Mouse (Mus musculus) cerebellum, postnatal 36 days (tissue): ENCODE measurements around the gene Lrrc56.

Source experiments
- DNase-seq, 2 experiments: peaks; one replicate each; pipeline ENCODE4 v3.0.0; 2021 to 2022; ENCODE audit warnings: mixed read lengths in 2 of 2

Lrrc56 gene

DNA sequence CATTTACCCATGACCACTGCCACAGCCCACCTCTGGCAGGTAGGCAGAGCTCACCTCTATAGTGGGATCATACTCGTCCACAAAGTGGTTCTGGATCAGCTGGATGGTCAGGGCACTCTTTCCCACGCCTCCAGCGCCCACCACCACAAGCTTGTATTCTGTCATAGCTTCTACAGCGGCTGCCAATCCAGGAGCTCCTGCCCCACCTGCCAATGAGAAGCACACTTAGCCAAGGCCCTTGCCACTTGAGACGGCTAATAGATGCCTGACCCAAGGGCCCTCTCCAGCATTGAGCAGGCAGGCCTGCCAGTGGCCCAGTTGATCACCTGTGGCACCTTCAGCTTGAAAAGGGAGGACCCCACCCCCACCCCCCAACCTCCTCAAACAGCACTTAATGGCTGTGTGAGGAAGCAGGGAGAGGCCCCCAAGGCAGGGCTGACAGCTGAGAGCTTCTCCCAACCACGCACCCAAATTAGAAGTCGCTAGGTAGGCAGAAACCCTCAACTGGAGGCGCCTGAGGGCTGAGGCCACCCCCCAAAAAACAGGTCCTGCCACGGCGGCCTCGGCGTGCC lies 1.1 kb upstream of the Lrrc56 start:
- DNase-seq = peak in 1 of 2 experiments; percentile 26

DNA sequence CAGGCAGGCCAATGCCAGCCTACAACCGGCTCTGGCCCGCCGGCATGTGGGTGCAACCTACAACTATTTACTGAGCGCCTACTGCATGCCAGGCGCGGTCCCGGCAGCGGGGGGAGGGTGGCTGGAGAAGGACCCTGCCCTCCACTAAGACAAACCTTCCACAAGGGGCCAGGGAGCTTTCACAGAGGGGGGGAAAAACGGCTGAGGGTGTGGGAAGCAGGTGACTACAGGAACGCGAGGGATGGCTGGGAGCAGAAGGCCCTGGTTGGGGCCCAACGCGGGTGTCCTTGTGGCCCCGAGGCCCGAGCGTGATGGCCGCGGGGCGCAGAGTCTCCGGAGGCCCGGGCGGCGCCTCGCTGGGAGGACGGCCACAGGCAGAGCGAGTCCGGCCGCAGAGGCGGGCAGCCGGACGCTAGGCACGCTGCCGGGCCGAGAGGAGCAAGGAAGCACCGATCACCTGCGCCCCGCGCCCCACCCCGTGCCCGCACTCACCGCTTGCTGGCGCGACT lies 555 bp upstream of the Lrrc56 start:
- peak in 1 of 2 experiments; percentile 47 for DNase-seq

DNA sequence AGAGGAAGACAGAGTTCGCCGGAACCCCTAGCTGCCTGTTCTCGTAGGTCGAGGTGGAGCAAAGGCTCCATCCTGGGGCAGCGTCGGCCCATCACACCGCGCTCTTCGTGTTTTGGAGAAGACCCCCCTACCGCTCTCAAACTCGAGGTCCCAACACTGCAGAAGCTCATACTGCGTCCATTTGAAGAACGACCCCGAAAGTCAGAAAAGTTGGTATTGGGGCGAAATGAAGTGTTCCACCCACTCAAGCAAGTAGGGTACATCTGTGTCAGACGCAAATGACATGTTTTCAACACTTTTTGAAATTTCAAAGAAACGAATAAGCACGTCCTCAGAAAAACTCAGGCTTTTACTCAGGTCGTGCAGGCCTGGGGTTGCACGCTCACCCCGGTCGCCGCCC lies 452 bp downstream of the Lrrc56 start:
- no peak for DNase-seq

- peak; percentile 73 to 81 for DNase-seq
Measured at GRCm38 (mm10) chr7:141194830-141195229, 873 bp downstream of the Lrrc56 start.

DNA sequence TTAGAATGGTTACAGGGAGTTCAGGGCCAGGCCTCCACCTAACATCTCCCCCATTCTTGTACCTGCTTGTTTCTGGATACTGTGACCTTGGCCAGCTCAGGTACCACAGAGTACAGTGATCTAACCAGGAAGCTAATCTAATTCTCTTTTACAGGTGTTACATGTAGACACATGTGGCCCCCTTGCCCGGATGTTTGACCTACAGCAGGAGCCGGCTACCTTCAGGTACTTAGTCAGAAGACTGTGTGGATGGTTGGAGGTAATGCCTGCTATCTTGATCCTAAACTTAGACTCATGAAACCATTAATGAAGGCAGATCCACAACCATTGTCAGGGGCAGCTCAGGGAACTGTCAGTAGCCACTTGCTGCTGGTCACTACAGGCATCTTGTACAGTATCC lies 1.8 kb downstream of the Lrrc56 start:
- no peak for DNase-seq

DNA sequence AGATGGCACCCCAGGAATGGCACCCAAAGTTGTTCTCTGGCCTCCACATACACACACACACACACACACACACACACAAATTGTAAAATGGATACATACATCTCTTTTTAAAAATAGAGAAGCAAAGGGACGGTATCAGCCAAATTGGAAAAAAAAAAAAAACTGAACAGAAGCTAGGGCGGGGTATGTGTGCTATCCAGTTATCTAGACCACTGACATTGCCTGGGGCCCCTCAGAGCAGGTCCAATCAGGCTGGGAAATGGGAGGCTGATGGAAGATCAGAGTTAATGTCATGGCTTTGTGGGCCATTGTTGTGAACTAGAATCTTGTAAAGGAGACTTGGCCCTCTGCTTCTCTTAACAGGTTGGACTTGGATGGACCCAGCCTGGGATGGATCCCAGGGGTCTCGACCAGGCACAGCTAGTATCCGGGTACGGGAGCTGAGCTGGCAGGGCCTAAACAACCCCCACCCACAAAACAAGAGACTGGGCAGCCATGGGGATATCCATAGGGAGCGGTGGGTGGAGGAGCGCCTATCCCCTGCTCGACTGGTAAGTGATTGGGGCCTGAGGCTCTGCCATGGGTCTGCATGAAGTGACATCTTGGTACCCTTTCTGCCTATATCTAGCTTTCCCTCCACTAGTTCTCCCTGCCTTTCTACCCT lies 2.8 kb downstream of the Lrrc56 start:
- no peak for DNase-seq

GRCm38 (mm10) chr7:141198121-141198520 lies 4.2 kb downstream of the Lrrc56 start:
- DNase-seq = no peak

GRCm38 (mm10) chr7:141204546-141204945 lies 10.6 kb downstream of the Lrrc56 start:
- no peak for DNase-seq

DNA sequence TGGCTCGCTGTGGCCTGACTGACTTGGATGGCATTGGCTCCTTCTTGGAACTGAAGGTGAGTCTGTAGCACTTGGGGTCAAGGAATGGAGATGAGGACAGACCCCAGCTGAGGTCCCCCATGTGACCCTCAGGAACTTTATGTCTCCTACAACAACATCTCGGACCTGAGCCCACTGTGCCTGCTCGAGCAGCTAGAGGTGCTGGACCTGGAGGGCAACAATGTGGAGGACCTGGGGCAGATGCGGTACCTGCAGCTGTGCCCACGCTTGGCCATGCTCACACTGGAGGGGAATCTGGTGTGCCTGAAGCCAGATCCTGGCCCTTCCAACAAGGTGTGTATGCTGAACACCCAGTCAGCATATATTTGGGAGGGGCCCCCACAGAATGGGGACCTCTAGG lies 11.5 kb downstream of the Lrrc56 start:
- no peak for DNase-seq

- DNase-seq = no peak
Measured at GRCm38 (mm10) chr7:141206182-141206937, 12.4 kb downstream of the Lrrc56 start.

- DNase-seq = no peak
Measured at GRCm38 (mm10) chr7:141209526-141209925, 15.6 kb downstream of the Lrrc56 start.

- no peak for DNase-seq
Measured at GRCm38 (mm10) chr7:141210137-141210536, 16.2 kb downstream of the Lrrc56 start.

DNA sequence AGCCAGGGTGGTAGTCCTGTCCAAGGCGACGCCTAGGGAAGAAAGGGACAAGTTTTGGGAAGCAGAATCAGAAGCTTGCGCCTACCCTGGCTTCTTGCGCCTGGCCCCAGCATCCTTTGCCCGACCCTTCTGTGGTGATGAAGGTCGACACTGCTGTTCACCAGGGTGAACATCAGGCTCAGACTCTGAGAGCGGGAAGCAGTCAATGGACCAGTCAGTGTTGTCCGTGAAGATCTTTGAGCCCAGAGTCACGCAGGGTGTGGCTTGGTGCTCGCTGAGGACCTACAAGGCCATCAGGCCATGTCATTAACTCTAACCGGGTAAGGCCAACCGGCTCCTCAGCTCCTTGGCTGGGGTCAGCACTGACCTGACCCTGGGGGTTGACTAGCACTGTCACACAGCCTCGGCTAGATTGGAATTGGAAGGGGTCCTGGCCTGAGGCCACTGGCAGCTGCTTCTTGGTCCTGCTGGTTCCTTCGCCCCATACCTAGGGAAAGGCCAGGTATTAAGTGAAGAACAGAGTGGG lies 16.7 kb downstream of the Lrrc56 start:
- DNase-seq = no peak

DNA sequence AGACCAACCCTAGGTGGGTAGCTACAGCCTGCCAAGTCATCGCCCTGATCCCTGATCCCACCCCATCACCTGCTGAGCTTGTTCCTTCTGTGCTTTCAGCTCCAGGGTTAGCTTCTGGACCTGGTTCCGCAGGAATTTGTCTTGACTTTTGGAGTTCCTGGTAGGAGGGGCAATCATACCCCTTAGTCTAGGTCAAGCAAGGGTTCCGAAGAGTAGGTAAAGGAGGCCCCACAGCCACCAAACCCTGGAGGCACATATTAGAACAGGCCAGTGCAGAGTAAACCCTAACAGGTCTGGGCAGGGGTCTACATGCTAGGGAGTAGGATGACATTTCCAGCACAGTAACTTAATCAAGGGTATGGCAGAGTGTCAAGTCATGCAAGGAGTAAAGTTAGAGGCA lies 19.2 kb downstream of the Lrrc56 start:
- DNase-seq = no peak

DNA sequence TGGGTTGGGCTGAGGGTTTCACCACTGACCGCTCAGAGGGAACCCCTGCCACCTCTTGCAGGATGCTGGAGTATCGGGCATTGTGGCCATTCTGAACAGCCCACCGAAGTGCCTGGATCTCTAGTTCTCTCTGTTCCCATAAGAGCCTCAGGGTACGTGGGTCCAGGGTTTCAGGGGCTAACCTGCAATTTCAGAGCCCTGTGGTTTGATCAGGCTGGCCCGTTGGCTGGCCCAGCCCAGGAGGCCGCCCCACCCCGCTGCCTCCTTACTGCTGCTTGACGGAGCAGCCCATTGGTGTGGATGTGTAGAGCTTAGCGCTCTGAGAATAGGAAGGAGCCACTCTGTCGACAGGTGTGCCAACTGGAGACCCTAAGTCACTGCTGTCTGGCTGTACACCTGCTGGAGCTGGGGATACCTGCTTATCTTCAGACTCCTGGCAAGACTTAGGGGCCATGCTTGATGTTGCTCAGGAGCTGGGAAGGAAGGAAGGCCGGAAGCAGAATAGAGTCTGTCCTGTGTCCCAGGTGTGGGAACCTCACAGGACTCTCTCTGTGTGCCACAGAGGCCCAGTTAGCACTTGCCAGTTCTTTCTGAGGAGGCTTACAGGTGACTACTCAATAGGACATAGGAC lies 19.8 kb downstream of the Lrrc56 start, which contains the start of gene Lmntd2:
Lmntd2 (minus strand) TSS at position 476 of the 631 bp plus-strand sequence.
- no peak for DNase-seq

- no peak for DNase-seq
Measured at GRCm38 (mm10) chr7:141214310-141214709, 20.4 kb downstream of the Lrrc56 start.

DNA sequence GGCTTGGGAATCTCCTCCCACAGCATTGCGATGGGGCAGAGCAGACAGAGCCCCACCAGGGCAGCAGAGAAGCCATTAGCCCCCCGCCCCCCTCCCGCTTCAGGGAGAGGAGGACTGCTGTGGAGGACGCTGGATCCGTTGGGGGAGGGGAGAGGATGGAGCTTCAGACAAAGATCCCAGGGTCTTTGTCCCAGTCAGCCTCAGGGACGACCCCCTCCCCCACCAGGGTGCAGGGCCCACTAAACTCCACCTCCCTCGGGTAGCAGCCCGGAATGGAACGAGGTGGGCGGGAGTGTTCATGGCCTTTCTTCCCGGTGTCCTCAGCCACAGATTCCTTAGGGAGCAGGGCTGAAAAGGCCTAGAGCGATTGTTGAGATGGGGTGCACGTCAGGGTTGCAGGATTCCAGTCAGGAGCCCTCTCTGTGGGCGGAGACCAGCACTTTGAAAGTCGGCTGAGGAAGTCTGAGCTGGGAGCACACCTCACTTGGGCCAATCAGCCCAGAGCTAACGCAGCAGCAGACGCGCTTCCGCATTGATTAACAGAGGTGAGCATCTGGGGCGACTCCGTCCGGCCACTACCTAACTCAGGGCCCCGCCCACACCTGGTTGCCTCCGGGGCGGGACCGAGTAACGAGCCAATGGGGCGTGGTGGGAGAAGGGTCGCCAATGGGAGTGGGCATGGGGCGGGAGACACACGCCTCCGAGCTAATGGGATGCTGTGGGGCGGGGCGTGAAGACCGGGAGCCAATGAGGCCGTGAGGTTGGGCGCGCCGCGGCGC lies 21.3 kb downstream of the Lrrc56 start, which contains the start of gene Rassf7:
Rassf7 (plus strand) TSS at position 760 of the 779 bp plus-strand sequence.
- peak; percentile 81 to 89 for DNase-seq

- DNase-seq = no peak
Measured at GRCm38 (mm10) chr7:141215880-141216733, 22.1 kb downstream of the Lrrc56 start.

- no peak for DNase-seq
Measured at GRCm38 (mm10) chr7:141216894-141217293, 22.9 kb downstream of the Lrrc56 start.

GRCm38 (mm10) chr7:141217343-141218013 lies 23.5 kb downstream of the Lrrc56 start:
- no peak for DNase-seq
